In the genomic region with DNA sequence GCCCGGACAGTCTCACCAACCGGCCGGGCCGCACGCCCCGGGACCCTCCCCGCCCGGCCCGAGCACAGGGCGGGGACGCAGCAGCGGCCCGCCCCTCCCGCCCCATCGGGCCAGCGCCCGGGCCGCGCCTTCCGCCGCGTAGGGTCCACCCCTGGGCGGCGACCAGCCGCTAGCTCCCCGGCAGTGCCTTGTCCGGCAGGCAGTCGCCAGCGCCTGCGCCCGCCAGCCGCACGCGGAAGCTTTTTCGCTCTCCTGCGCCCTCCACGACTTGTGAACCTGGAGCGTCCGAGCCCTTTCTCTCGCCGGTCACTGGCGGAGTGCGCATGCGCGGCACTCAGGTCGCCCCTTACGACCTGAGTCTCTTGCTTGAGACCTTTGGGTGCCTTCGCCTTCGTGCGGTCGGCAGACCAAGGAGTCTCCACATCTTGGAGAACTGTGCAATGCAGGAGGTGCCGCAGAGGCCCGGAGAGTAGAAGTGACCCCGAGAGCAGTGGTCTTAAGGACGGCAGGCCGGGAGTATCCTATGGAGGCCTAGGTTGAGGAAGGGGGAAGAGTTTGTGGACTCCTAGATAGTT, we compare ENCODE assay signal across 8 mouse cellular contexts. TPM values are rescaled to one million over a fixed set of nuclear protein-coding genes. Genes with fewer than 3 reads are reported as not detected.
A peak's percentile ranks its signal among the peaks of the same experiment; 100 is the strongest.
DNase-seq lines count a peak whose midpoint lies in the region; ATAC-seq and TF ChIP-seq lines count a peak whose summit lies in the region.

A gene (minus strand): TSS at position 297 of the 575 bp plus-strand sequence.

- POLR2A ChIA-PET in Patski (lab: Charles Lee) = interaction anchor here (0.9 kb wide), 1 partner anchor 12 kb away, joined by 3 read pairs; no protein-coding TSS in a partner anchor

- no peaks in the 10 kb centered on the region for H3K9me3 ChIP-seq in hindbrain, embryonic 12.5 days (replicated peaks)
- no peaks in the 10 kb centered on the region for H3K9me3 ChIP-seq in lung, postnatal 0 days (ENCODE audit: low read length)

- peak within 1 kb of the TSS; percentile 82 for H3K9ac ChIP-seq in hindbrain, embryonic 12.5 days
- H3K9ac ChIP-seq in lung, postnatal 0 days (replicated peaks; ENCODE audit: low read depth) = peak within 1 kb of the TSS; percentile 50

- peak within 1 kb of the TSS; percentile 81 for H3K4me3 ChIP-seq in hindbrain, embryonic 12.5 days
- H3K4me3 ChIP-seq in lung, postnatal 0 days (ENCODE audit: low read depth, low read length) = peak within 1 kb of the TSS; percentile 71

- H3K27me3 ChIP-seq in Patski = no peaks in the 10 kb centered on the region
- H3K27me3 ChIP-seq in hindbrain, embryonic 12.5 days = no peaks in the 10 kb centered on the region
- H3K27me3 ChIP-seq in lung, postnatal 0 days (replicated peaks; ENCODE audit: insufficient read depth, low read length) = no peaks in the 10 kb centered on the region

- H3K4me1 ChIP-seq in hindbrain, embryonic 12.5 days = peaks cover 14% of the 10 kb centered on the region
- no peaks in the 10 kb centered on the region for H3K4me1 ChIP-seq in lung, postnatal 0 days (ENCODE audit: insufficient read depth, low read depth, low read length)

- H3K36me3 ChIP-seq in hindbrain, embryonic 12.5 days = no peaks in the 10 kb centered on the region
- H3K36me3 ChIP-seq in lung, postnatal 0 days (ENCODE audit: insufficient read depth, low read length) = no peaks in the 10 kb centered on the region

- under 1% methylated on average over 42 of the region's 56 CpGs for WGBS in hindbrain, embryonic 12.5 days
- 1% methylated on average over 33 of the region's 56 CpGs for WGBS in lung, postnatal 0 days

- peak; percentile 73 for DNase-seq in Patski (ENCODE audit: low read depth, low spot score)
- peak; percentile 90 to 92 for DNase-seq in cerebellum, postnatal 14 days
- DNase-seq in frontal cortex, postnatal 14 days (ENCODE audit: low spot score in 2 of 2) = peak; percentile 64 to 71
- peak; percentile 77 to 82 for DNase-seq in layer of hippocampus, postnatal 10 days (ENCODE audit: low spot score in 2 of 2)
- peak; percentile 97 for DNase-seq in lung, postnatal 0 days (ENCODE audit: low spot score)
- peak; percentile 84 for DNase-seq in ovary, postnatal 10 days (ENCODE audit: low spot score)
- DNase-seq in thymus, postnatal 10 days (ENCODE audit: low spot score in 2 of 2) = peak; percentile 26 to 48

- in situ Hi-C loops in Patski (cut with MboI; ENCODE audit: low pct_unique_long_range_greater_than_20kb) = no loop called here

- TF ChIP-seq EP300 in lung, postnatal 0 days (IDR thresholded peaks at IDR 0.05) = no peak

- CTCF ChIA-PET in Patski (lab: Charles Lee) = interaction anchor here (1.8 kb wide), 1 partner anchor 33 kb away, joined by 6 read pairs; no protein-coding TSS in a partner anchor

- peak within 1 kb of the TSS; percentile 96 for H3K4me2 ChIP-seq in hindbrain, embryonic 12.5 days (replicated peaks)
- peak within 1 kb of the TSS; percentile 98 for H3K4me2 ChIP-seq in lung, postnatal 0 days (replicated peaks; ENCODE audit: low read depth, low read length)

- no peak for TF ChIP-seq CTCF in Patski (IDR thresholded peaks at IDR 0.05)
- TF ChIP-seq CTCF in lung, postnatal 0 days (IDR thresholded peaks at IDR 0.05) = no peak

- H3K27ac ChIP-seq in hindbrain, embryonic 12.5 days = peak within 1 kb of the TSS; percentile 79
- peak within 1 kb of the TSS; percentile 77 for H3K27ac ChIP-seq in lung, postnatal 0 days (ENCODE audit: low read length)

- ATAC-seq in Patski = peak; percentile 91
- peak; percentile 87 for ATAC-seq in hindbrain, embryonic 12.5 days (ENCODE audit: low FRiP score)
- ATAC-seq in lung, postnatal 0 days = peak; percentile 98

RNA-seq across cellular contexts. Expression of the gene that starts here (rescaled TPM):
- 19.6 TPM for polyA plus RNA-seq in Patski (2021)
- 19.8 and 20.7 TPM in 2 replicates for polyA plus RNA-seq in hindbrain, embryonic 12.5 days (2016; fragmentation: Nextera tagmentation; extraction: Ambion mirVana)
- 10 to 100 TPM; 21.7 to 25.0 TPM for total RNA-seq in layer of hippocampus, postnatal 10 days (2021)
- 10.4 and 11.0 TPM in 2 replicates for polyA plus RNA-seq in lung, postnatal 0 days (2015; fragmentation: Nextera tagmentation; extraction: Ambion mirVana)

Comparison
In these comparisons a context has a peak if more than half of its experiments do, and no peak if none do; other contexts are left out.
1. Peak in every context shown above with its lines: DNase-seq, ATAC-seq, H3K4me3 ChIP-seq and H3K27ac ChIP-seq.
2. DNase-seq: peak in every context shown above with its lines; median percentile 97 in lung, postnatal 0 days; 91 in cerebellum, postnatal 14 days; 84 in ovary, postnatal 10 days; 80 in layer of hippocampus, postnatal 10 days; 73 in Patski; 68 in frontal cortex, postnatal 14 days; 37 in thymus, postnatal 10 days.